Mouse (Mus musculus) embryo, embryonic 9.5 days (tissue): ENCODE measurements at regions not wholly inside any gene's neighbourhood (a gene's known extent, or its start where the extent isn't known, plus 50 kb on each side); places are given as distances from the start of the nearest gene placed in this dataset.

Experiments used
- DNase-seq: peaks from one replicate; pipeline ENCODE4 v3.0.0-alpha.2; 2017; ENCODE audit errors: extremely low spot score

DNA sequence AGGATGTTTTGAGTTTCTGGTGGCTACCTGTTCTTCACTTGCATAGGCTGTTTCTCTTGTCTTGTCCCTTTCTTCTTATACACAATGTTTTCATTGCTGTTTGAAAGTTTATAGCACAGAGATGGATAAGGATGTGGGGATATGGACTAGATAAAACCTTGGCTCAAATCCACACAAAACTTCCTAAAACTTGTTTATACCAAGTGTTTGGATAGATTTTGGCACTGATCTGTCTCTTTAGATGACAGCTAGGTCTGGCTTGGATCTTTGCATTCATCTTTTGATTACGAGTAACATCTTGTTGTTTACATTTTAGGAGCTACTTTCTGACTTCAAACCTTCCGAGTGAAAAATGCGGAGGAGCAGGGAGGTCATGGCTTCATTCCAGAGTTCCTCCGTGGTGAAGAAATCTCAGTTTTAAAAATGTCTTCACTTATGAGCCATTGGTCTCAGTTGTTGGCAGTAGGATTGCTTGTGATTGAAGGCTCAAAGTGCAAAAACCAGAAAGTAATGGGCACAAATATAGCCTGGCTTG, 190.1 kb upstream of the Pkn2 start:
- no peak for DNase-seq

DNA sequence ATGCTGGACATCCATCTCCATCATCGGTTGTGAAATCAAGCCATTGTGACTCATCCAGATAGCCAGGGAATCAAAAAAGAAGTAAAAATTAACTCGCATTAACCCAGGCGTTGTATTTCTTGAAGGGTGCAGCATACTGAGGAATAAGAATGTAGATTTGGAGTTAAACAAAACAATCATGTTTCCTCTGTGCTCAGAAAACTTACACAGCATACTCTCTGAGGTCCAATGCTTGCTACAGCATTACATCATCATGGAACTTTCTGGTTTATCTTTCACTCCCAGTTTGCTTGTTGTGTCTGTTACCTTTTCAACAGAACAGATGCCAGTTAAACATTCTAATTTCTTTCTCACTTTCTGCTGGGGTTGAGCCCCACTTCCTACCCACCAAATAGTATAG, 173.1 kb upstream of the Pkn2 start:
- no peak for DNase-seq

DNA sequence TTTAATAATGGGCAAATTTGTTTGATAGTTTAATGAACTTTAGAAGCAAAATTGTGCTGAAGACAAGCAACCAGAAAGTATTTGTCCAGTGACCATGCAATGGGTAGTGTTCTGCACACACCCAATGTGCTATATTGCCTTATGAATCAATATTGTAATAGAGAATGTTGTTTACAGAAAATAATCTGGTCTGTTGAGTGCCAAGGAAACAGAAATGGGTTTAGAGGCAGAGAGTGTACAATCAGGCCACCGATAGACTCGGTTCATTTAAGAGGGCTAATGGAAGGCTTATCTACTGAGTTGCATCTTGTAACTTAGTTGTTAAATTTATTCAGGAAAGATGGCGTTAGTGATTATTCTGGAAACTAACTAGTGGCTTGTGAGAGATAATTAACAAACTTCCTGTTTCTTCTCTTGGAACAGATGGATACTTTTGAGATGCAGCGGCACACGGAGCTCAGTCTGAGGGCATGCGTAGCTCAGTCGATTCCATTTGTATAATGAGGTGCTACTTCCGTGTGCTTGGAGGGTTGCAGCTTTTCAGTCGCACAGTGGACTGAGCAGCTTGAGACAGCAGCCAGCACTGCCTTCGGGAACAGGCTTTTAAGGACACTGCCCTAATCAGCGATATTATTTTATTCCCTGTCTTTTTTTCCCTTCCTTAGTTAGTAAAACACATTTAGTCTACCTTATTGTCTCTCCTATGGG, 171.6 kb upstream of the Pkn2 start:
- DNase-seq: no peak

DNA sequence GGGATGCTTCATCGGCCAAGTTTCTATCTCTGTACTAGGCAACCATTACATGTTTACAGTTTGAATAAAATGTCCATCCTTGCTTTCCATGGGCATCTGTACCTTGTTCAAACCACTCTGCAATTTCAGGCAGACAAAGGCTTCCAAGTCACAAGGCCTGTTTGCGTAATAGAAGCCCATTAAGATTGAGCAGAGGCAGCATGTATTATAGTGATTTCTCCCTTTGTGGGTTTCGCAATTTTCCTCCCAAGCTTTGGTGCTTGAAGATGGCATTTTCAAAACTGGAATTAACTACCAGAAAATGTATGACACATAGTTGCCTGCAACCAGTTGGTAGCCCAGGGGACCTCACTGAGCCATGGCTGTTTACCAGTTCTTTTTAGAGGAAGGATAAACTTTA, 158.9 kb upstream of the Pkn2 start:
- DNase-seq: no peak

DNA sequence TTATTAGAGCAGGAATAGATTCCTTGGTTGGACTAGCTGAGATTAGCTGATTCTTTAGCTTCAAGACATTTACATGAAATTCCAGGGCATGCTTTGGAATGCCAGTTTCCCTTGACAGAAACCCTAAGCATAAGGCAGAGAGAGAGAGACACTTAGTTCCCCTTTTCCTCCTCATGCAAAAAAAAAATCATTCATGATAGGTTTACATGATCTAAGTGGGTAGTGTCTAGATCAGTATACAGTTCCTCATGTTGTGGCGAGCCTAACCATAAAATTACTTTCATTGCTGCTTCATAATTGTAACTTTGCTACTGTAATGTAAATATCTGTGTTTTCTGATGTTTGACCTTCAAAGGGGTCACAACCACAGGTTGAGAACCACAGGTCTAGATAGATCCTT, 154.3 kb upstream of the Pkn2 start:
- DNase-seq: no peak

DNA sequence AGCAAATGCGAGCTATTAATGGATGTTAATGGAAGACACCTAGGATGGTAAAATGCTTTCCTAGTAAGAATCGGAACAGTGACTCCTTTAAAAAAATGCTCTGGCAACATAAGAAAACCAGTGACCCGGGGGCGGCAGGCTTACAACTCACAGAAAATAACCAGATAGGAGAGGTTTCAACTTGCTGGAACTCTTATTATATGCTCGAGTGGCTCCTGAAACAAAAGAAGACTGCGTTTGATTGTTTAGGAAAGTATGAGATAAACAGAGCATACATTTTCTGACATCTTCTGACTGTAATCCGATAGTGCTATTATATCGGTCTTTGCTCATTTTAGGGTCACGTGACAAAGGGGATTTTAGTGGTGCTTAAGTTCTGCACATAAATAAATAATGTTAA, 152.8 kb upstream of the Pkn2 start:
- no peak for DNase-seq

DNA sequence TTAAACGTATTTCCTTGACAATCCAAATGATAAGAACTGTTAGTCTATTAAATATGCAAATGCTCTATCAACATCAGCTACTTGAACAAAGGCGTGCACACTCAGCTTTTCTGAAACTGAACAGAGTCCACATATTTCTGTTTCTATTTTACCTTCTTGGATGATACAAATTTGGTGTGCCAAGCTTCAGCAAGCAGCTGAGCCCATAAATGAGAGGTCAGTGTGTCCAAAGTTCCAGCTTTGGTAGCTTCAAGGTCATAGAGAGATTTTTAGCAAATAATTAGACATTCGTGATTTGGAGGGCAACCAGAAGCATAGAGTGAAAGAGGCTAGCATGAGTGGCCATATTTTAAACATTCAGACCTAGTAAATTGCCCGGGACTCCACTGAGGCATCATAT, 140.7 kb upstream of the Pkn2 start:
- DNase-seq: no peak

DNA sequence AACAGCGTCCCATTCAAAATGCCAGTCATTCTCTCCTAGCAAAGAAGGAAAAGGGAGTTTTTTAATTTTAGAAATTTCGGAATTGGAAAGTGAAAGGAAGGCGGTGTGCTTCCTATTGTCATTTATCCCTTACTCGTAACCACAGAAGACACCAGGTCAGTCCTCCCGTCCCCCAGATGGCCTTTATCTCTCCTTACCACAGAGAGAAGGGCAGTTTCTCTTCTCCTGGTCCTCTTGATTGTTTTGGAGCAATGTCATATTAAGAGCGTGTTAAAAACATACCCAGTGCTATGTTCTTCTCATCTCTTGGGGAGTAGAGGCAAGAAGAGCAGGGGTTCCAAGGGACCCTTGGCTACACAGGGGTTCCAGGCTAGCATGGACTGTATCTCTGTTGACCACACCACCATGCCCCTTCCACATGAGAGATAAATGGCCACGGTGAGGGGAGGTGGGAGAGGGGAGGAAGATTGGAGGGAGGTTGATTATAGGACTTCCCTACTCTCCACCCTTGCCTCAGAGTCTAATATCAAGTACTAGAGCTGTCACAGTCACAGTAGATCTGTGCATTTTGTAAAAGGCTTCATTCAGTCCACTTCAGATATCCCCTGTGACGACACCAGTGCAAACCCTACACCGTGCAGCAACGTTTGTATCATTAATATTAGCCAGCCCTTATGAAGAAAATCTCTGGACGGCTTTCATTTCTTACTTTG, 139.5 kb upstream of the Pkn2 start:
- no peak for DNase-seq

DNA sequence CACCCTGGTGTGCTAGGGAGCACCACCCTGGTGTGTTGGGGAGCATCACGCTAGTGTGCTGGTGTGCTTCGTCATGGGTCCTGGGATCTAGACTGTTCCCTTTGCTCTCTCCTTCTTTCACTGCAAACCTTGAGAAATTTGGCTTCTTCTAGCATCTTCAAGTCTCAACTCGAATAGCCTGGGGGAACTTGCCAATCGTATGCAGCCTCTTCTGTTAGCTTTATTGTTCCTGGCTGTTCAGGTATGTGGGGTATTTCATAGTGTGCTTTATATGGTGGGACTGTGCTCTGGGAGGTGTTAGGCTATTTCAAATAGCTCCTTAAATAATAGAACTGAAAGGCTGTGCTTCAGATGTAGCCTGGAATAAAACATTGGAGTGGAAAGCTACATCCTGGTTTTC, 135.7 kb upstream of the Pkn2 start:
- no peak for DNase-seq

DNA sequence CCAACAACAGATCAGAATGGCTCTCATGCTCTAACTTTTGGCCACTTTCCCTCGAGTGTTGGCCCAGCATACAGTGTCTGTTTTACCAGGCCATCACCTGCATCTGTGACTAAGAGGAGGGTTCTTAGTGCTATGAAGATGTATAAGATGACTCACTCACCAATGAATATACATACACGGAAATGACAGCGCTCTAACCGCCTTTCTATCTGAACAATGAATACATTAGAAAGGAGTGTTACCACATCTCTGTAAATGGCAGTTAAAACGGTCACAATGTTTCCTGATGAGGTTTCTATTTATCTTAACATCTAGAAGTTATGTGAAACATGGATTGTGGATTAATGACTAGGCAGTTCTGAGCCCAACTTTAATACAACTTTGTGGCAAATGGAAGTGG, 135.0 kb upstream of the Pkn2 start:
- no peak for DNase-seq

DNA sequence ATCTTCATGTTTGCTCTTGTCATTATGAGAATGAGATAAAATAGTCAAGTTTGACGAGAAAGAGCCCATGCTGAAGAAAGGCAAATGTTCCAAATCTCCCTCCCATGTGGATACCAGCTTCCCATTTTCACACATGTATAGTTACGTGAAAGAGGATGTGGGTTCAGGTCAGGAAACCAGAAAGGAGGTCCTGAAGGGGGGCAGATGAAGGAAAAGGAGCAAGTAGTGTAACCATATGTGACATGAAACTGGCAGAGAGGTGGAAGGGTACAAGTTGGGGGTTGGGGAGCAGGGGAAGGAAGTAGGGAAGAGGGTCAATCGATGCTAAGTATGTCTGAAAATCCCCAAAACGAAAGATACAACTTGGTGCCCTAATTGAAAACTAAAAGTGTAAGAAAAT, 132.6 kb upstream of the Pkn2 start:
- DNase-seq: no peak

DNA sequence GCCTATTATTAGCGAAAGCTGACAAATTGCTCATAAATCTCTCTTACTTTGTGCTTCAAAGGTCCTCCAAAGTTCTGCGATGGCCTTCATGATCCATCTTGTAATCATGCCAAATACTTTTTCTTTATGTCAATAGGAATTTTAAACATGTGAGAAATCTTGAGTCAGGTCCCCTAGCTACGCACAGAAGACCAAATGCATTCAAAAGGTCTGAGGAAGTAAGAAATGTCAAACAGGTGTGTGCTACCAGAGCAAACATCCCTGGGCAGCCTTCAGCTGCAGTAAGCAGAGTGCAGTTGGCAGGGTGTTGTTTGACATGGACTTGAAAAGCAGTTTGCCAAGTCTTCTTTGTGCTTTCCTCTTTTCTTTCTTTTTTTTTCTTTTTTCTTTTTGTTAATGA, 125.2 kb upstream of the Pkn2 start:
- DNase-seq: no peak

DNA sequence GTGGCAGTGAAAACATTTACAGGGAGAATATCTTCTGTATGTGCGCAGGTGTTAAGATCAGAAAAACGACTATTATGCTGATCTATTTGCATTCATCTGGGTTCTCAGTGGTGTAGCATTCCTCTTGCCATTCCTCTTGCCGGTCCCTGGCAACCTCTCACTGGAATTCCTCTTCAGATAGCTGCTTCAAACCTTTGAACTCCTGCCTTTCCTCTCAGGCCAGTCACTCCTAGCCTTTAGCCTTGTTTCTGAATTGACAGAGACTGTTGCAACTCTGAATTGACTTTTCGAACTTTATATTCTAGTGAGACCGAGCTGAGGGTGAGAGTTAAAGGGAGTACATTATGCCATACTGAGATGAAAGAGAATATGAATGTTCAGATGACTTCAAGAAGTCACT, 120.1 kb upstream of the Pkn2 start:
- no peak for DNase-seq

DNA sequence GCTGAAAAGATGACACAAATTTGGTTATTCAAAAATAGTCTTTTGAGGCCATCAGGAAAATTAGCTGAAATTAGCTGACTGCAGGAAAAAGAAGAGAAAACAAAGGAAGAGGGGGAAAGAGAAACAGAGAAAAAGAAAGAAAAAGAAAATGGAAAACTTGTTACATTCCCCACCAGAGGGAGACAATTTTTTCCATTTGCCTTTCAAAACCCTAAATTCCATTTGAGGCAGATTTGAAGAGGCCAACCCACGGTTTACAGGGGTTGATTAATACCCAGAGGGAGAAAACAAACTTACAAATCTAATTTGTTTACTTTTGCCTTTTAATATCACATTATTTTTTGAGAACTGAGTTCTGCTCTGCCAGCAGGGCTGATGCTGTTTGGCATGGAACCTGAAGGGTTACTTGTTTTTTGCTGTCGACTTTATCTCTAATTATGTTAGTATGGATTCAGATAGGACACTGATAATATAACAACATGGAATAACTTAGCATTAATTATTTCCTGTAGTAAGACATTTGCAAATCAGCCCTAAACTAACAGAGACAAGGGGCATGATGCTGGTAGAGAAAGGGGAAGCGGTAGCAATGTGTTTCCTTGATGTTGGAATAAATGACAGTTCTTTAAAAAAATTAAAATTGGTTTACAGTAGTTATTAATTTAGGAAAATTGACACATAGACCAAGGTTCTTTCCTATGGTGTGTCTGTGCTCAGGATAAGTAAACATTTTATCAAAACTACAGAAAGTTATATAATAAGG, 114.4 kb upstream of the Pkn2 start:
- DNase-seq: no peak

DNA sequence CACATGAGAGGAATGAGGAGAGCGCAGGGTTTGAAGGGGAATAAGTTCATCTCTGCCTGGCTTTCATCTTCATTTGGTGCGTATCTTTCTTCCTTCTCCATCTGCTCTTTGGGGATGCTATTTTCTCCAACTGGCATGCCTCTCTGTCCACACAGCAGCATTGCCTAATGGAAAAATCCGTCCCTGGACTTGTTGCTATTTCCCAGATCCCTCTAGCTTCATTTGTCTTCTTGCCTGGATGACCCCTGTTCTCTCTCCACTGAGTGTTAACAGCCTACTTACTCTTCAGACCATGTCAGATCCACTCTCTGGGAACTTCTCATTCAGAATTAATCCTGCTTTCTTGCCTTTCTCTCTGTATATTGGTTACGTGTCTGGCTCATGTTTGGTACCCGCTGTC, 102.7 kb upstream of the Pkn2 start:
- DNase-seq: no peak

DNA sequence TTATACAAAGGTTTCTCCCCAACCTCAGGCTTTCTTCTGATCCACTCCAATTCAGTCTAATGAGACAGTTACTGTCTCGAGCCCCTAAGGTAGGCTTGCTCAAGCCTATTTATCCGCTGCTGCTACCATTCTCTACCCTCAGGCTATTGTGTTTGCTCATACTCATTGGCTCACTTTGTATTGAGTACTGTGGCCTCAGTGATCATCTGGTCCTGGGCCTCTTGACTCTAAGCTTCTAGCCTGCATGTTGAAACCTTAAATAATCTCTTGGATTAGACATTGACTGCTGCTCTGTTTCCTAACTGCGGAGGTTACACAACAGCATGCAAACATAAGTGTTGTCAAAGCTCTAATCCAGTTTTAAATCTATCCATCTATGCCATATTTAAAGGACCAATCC, 99.4 kb upstream of the Pkn2 start:
- no peak for DNase-seq

DNA sequence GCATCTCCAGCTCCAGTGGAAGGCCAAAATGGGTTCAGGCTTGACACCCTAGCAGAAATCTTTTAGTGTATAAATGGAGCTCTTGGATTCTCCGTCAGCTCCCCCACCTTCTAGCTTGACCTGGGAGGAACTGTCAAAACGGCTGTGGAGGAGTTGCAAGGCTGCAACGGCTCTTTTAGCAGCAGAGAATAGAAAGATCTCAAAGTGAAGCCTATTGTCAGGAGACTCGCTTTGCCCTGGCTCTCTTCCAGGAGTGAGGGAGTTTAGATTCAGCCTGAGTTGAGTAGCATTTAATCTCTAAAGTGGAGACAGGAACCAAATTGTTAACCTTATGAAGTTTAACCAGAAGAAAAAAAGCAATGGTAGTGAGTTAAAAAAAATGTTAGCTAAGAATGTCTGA, 97.4 kb upstream of the Pkn2 start:
- DNase-seq: no peak

DNA sequence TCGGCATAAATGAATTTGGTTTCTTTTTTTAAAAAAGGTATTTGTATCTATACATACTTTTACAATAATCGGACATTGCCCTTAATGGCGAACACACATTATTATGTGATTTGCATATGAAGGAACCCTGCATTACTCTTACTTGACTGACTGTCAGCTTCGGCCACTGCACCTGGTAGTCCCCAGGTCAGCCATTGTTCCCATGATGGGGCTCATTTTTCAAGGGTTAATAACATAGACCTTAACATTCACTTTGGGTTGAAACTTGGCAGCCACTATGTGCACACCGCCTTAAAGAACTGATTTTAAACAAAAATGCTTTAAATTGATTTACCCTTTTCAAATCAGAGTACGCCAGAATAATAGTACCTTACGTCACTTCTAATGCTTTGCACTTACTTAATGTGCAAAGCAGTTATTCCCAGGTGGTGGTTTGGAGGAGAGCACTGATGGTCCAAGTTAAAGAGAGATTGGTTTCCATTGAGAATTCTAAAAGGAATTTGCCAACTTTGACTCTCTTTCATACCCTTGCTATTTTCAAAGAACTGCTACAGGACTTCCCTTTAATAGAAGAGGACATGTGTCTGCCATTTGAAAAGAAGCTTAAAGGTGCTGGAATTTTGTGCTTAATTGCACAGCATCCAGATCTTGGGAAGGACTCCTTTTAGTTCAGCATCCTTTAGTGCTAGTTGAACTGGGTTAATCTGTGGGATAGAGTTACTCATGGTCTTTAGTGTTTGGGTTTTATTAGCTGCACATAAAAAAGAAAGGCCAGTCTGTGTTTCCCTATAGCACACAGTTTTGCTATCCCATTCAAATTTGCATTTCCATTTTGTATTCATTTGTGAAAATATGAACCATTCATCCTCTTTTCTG, 95.0 kb upstream of the Pkn2 start:
- no peak for DNase-seq

DNA sequence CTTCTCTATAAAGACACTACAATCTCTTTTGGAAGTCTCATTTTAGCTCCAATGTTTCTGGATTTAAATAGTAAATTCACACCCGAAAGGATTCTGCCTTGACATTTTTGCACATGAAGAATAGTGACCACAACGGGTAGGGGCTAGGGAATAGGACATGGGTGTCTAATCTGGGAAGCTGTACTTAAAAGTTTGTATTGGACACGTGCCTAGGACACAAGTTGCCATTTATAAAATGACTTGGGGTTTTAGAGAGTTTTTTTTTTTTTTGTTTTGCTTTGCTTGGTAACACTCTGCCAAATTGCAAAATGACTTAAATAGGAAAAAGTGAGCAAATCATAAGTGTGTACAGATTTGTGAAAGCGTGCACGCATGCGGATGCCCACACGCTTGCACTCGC, 93.8 kb upstream of the Pkn2 start:
- DNase-seq: no peak

DNA sequence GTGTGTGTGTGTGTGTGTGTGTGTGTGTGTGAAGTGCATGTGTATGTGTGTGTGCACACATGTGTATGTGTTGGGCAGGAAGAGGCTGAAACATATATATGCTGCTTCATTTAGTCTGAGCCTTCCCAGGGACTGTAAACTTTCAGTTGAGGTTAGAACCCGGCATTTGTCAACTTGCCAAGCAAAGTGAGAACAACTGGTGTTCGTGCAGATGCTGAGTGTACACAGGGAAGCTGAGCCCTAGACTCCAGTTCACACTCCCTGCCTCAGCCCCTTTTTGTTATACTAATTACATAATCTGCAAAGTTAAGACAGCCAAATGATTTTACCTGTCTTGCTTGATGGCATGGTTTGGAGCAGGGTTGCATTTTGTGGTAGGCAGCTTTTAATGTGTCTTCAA, 87.7 kb upstream of the Pkn2 start:
- no peak for DNase-seq

DNA sequence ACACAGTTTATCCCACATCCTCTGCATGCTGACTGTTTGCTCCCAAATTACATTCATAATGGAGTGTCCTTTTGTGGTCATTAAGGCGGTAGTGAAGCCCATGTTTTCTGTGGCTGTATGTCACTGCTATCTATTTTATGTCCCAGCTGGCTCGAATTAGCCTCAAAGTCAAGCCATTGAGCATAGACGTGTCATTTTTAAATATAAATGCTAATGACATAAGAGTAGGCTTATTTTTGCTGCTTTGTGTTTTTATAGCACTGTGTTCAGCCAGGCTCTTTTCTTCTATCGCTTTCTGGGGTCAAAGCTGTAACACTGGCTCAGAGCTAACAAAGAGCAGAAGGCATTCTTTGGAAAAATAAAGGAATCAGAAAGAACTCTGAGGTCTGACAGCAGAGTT, 83.8 kb upstream of the Pkn2 start:
- DNase-seq: no peak

DNA sequence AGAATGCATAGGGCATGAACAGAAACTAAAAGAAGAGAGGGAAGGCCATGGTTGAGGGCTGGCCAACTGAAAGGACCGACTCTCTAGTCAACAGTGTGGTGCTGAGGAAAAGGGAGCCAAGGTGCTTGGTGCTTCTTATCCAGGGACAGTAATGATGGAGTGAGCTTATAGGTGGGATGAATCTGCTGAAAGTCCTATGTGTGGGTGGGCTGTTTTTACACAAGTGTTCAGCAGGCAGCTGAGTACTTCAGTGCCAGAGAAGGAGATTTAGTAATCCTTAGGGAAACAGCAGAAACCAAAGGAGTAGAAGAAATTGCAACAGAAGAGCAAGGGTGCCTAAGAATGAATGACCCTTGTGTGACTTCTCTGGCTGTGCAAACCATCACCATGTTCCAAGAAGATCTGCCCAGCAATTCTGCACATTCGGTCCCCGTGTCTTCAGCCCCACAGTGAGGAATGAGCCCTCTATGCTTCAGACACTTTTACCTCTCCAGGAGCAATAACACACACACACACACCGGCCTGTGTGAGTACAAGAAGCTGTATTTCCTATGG, 82.1 kb upstream of the Pkn2 start:
- no peak for DNase-seq
